Mouse (Mus musculus) midbrain, embryonic 12.5 days (tissue): ENCODE results near the gene Cbx7. TPM values are rescaled to one million over a fixed set of nuclear protein-coding genes. Genes with fewer than 3 reads are reported as not detected.

ENCODE experiments used
- ATAC-seq: fragments of 200-750 bp; cut with Nextera tagmentation; 2 replicates; pipeline ENCODE4 v1.8.0; 2017; ENCODE audit warnings: low read depth, moderate TSS enrichment, moderate library complexity; ENCODE audit not compliant: low FRiP score
- H3K27ac ChIP-seq: fragments of 300-500 bp; sonication (generic); replicated peaks from 2 replicates; pipeline ENCODE4 v1.5.1; 2016; ENCODE audit warnings: mild to moderate bottlenecking
- H3K27me3 ChIP-seq: fragments of 300-500 bp; sonication (generic); 2 replicates; pipeline ENCODE4 v1.6.1; 2016; ENCODE audit warnings: mild to moderate bottlenecking
- H3K36me3 ChIP-seq: fragments of 300-500 bp; sonication (generic); 2 replicates; pipeline ENCODE4 v1.6.1; 2016
- H3K4me1 ChIP-seq: fragments of 300-500 bp; sonication (generic); 2 replicates; pipeline ENCODE4 v1.6.1; 2016
- H3K4me2 ChIP-seq: fragments of 300-500 bp; sonication (generic); replicated peaks from 2 replicates; pipeline ENCODE4 v1.6.1; 2016; ENCODE audit warnings: mild to moderate bottlenecking, moderate library complexity
- H3K4me3 ChIP-seq: fragments of 300-500 bp; sonication (generic); 2 replicates; pipeline ENCODE4 v1.5.1; 2016; ENCODE audit warnings: mild to moderate bottlenecking
- H3K9ac ChIP-seq: fragments of 300-500 bp; sonication (generic); replicated peaks from 2 replicates; pipeline ENCODE4 v1.6.1; 2016; ENCODE audit warnings: mild to moderate bottlenecking, moderate library complexity
- H3K9me3 ChIP-seq: fragments of 300-500 bp; sonication (generic); 2 replicates; pipeline ENCODE4 v1.6.1; 2016; ENCODE audit warnings: mild to moderate bottlenecking
- WGBS: fragments of 180-500 bp; shearing (Covaris S2); methylation state at CpG from one replicate; pipeline ENCODE4 v1.1.7; 2016; 5-methylcytosine and 5-hydroxymethylcytosine counted together
- polyA plus RNA-seq: library from polyadenylated mRNA; unstranded; fragments of >200 nt; fragmentation: Nextera tagmentation; extraction: Ambion mirVana; gene quantifications from 2 replicates; pipeline ENCODE4 v1.2.1, GENCODE M21; 2016

Cbx7 gene
- polyA plus RNA-seq, 1 experiment from 2014 or later: 4.2 TPM

GRCm38 (mm10) chr15:79958418-79958817, 12.5 kb downstream of the Cbx7 start:
- Histone ChIP-seq H3K4me2 (no peak overlapping the region), H3K4me3 (no peak overlapping the region), H3K36me3 (no peaks in the 10 kb centered on the region), H3K9ac (no peak overlapping the region), H3K4me1 (no peaks in the 10 kb centered on the region), H3K9me3 (no peaks in the 10 kb centered on the region), H3K27me3 (no peaks in the 10 kb centered on the region), H3K27ac (no peak overlapping the region)
- no peak for ATAC-seq
- WGBS: 63% methylated on average over 3 of the region's 3 CpGs

DNA sequence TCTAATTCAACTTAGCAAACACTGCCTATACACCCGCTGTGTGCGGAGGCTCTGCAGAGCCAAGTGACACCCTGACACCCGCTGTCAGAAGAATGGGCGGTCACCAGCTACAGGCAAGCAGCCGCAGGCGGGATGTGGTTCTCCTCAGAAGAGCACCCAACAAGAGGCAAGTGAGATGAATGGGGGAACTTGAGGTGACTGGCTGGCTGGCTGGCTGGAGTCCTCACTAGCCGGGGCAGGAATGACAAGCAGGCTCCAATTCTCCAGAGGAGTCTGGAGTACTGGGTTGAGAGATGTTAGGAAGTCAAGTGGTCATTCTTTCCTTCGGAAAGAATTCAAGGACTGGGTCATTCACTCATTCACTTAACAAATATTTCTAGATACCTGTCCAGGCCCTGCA, 14.4 kb downstream of the Cbx7 start:
- ATAC-seq: no peak
- H3K27ac ChIP-seq: no peak overlapping the region
- peaks cover under 1% of the 10 kb centered on the region; the same call in 1 of the 2 replicates for H3K4me1 ChIP-seq
- no peak overlapping the region for H3K9ac ChIP-seq
- no peak overlapping the region for H3K4me3 ChIP-seq
- H3K36me3 ChIP-seq: no peaks in the 10 kb centered on the region
- WGBS: 90% methylated on average over 8 of the region's 8 CpGs
- peaks cover 13% of the 10 kb centered on the region for H3K27me3 ChIP-seq
- H3K4me2 ChIP-seq: no peak overlapping the region
- H3K9me3 ChIP-seq: no peaks in the 10 kb centered on the region

DNA sequence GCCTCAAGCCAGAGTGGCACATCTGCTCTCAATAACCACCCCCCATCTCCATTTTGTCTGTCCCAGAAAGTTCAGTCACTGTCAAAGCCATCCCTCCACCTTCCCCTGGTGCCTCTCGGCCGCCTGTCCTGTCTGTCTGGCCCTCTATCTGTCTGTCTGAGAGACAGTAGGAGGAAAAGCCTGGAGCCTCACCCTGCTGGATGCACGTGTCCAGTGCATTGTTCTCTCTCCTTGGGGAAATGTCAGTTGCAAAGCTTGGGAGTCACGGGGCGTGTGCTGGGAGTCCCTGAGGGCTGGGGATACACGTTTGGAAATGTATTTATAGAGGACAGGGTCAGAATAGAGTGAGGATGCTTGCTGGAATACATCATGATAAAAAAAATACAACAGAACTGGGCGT, 17.4 kb downstream of the Cbx7 start:
- H3K4me2 ChIP-seq: no peak overlapping the region
- WGBS: 71% methylated on average over 7 of the region's 7 CpGs
- H3K36me3 ChIP-seq: no peaks in the 10 kb centered on the region
- H3K9ac ChIP-seq: no peak overlapping the region
- H3K4me3 ChIP-seq: no peak overlapping the region
- no peak overlapping the region for H3K27ac ChIP-seq
- peaks cover 13% of the 10 kb centered on the region for H3K27me3 ChIP-seq
- no peaks in the 10 kb centered on the region for H3K9me3 ChIP-seq
- H3K4me1 ChIP-seq: peaks cover 21% of the 10 kb centered on the region
- no peak for ATAC-seq

DNA sequence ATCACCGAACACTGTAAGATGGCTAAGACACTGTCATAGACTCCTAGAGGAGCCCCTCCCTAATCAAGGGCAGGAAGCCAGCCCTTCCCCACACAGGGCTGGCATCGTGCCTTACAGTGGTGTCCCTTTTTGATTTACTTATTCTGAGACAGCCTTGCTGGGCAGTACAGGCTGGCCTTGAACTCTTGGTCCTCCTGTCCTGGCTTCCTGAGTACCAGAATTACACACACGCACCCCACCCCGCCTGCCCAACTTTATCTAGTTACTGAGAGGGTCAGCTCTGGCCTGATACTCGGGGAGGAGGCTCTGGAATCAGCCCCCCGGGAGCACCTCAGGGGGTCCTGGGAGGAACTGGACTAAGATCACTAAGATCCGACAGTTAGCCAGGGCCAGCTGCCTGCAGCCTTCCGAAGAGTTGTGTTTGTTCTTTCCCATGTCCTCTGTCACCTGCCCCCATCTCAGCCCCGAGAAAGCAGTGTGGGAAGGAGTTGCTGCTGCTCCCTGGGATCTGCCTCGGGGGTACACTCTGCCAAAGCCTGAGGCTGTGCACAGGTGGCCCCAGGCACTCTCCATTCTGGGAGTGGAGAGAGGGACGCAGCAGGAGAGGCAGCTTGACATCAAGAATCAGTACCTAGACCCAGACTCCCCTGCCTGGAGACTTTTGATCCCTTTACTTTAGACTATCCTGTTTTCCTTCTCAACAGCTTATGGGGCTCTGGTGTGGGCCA, 18.3 kb downstream of the Cbx7 start:
- H3K27me3 ChIP-seq: peaks cover 13% of the 10 kb centered on the region

DNA sequence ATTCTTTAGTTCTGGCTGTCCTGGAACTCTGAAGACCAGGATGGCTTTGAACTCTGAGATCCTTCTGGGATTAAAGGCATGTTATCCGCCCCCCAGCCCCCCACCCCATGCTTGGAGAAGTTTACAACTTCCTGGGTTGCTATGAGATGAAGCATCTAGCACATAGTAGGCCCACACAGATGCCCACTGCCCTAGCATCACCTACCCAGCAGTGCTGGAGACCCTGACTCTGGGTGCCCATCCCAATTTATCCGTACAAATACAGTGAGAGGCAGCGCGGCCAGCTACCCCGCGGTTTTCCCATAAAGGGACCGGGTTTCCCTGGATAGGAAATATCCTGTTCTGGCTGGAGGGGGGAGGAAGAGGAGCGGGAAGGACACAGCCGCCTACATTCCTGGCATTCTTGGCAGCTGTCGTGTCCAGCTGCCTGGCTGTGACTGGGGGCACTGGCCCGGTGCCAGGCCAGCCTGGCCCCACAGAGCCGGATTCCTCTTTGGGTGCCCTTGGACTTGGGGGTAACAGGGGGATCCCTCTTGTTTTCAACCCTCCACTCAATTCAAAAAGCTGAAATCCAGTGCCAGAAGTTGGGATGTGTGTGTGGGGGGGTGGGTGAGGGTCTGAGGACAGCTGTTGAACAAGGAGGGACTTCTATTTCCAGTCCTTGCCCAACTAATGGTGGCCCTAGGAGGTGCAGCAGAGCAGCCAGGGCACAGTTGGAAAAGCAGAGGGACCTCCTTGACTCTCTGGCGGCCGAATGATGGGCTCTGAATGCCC, 19.0 kb downstream of the Cbx7 start:
- Histone ChIP-seq H3K4me2 (no peak overlapping the region), H3K36me3 (no peaks in the 10 kb centered on the region), H3K4me1 (peaks cover 21% of the 10 kb centered on the region), H3K9ac (no peak overlapping the region), H3K27ac (0 out of 2 replicates have a peak overlapping the region, but pooled peaks have one; percentile 35), H3K9me3 (no peaks in the 10 kb centered on the region), H3K4me3 (no peak overlapping the region), H3K27me3 (peaks cover 13% of the 10 kb centered on the region)
- WGBS: 62% methylated on average over 14 of the region's 14 CpGs
- no peak for ATAC-seq

More for the DNA sequence above, 18.3 kb downstream of the Cbx7 start:
- H3K9me3 ChIP-seq: no peaks in the 10 kb centered on the region
- no peak overlapping the region for H3K4me2 ChIP-seq
- WGBS: 49% methylated on average over 11 of the region's 11 CpGs
- H3K4me1 ChIP-seq: peaks cover 21% of the 10 kb centered on the region
- no peak overlapping the region for H3K9ac ChIP-seq
- H3K36me3 ChIP-seq: no peaks in the 10 kb centered on the region
- H3K4me3 ChIP-seq: no peak overlapping the region
- 0 out of 2 replicates have a peak overlapping the region, but pooled peaks have one; percentile 12 for H3K27ac ChIP-seq
- no peak for ATAC-seq

GRCm38 (mm10) chr15:79951226-79951625, 19.7 kb downstream of the Cbx7 start:
- peaks cover 21% of the 10 kb centered on the region for H3K4me1 ChIP-seq
- H3K36me3 ChIP-seq: no peaks in the 10 kb centered on the region
- H3K27ac ChIP-seq: peak overlapping the region; percentile 35; the same call in 1 of the 2 replicates
- peak overlapping the region; percentile 28; the same call in 1 of the 2 replicates for H3K9ac ChIP-seq
- H3K27me3 ChIP-seq: peaks cover 13% of the 10 kb centered on the region
- no peak overlapping the region for H3K4me3 ChIP-seq
- no peak for ATAC-seq
- no peaks in the 10 kb centered on the region for H3K9me3 ChIP-seq
- no peak overlapping the region for H3K4me2 ChIP-seq
- 72% methylated on average over 6 of the region's 6 CpGs for WGBS

DNA sequence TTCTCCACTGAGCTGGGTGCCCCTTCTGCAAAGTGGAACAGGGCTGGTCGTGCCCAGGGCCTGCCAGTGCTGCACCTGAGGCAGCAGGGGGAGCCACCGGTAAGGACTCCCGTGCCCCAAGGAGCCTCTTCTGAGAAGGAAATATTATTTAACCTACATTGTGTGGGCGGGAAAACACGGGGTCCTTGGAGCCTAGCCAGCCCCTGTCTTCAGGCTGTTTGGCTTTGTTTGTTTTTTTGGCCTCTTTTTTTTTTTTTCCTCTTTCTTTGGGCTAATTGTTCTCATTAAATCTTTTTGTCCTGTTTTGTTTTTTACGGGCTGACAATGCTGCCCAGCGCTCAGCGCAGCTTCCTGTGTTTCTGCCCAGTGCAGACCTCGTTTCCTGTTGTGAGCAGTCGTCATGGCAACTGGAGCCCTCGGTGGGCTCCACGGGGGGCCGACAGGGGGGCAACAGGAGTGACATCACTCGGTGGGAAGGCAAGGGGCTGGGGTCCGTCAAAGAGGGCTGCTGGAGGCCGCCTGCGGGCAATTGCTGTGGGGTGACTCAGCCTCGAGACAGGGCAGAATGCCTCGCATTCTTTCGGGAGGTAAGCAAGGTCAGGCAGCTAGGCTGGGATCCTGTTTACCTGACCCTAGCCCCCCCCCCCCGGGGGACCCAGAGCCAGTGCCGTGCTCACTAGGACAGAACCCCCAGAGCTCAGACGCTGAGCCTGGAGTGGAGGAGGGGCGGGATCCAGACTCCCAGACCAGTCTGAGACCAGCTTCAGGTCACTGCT, 20.5 kb downstream of the Cbx7 start:
- H3K4me3 ChIP-seq: peak overlapping the region; percentile 35
- no peaks in the 10 kb centered on the region for H3K36me3 ChIP-seq
- H3K4me2 ChIP-seq: peak overlapping the region; percentile 59
- H3K9ac ChIP-seq: peak overlapping the region; percentile 28; the same call in 1 of the 2 replicates
- ATAC-seq: peak; percentile 71
- WGBS: 3% methylated on average over 24 of the region's 24 CpGs
- peak overlapping the region; percentile 35; the same call in 1 of the 2 replicates for H3K27ac ChIP-seq
- H3K27me3 ChIP-seq: peaks cover 13% of the 10 kb centered on the region
- peaks cover 21% of the 10 kb centered on the region for H3K4me1 ChIP-seq
- H3K9me3 ChIP-seq: no peaks in the 10 kb centered on the region

DNA sequence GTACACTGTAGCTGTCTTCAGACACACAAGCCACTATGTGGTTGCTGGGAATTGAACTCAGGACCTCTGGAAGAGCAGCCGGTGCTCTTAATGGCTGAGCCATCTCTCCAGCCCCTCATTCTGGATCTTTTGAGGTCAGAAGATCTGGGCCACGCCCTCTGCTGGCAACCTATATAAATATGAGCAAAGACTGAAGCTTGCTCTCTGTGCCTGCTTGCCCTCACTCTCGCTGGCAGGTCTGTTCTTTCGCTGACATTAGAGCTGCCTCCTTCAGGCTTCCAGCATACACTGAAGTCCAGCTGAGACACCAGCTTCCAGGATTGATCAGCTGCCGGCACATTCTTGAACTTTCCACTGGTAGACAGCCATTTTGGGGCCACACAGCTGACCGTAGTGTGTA, 23.2 kb downstream of the Cbx7 start:
- peaks cover 21% of the 10 kb centered on the region for H3K4me1 ChIP-seq
- no peaks in the 10 kb centered on the region for H3K9me3 ChIP-seq
- no peak overlapping the region for H3K27ac ChIP-seq
- no peak overlapping the region for H3K4me3 ChIP-seq
- ATAC-seq: no peak
- whole genome bisulfite sequencing: 76% methylated on average over 6 of the region's 6 CpGs
- H3K4me2 ChIP-seq: no peak overlapping the region
- H3K36me3 ChIP-seq: no peaks in the 10 kb centered on the region
- H3K27me3 ChIP-seq: peaks cover 21% of the 10 kb centered on the region
- no peak overlapping the region for H3K9ac ChIP-seq

DNA sequence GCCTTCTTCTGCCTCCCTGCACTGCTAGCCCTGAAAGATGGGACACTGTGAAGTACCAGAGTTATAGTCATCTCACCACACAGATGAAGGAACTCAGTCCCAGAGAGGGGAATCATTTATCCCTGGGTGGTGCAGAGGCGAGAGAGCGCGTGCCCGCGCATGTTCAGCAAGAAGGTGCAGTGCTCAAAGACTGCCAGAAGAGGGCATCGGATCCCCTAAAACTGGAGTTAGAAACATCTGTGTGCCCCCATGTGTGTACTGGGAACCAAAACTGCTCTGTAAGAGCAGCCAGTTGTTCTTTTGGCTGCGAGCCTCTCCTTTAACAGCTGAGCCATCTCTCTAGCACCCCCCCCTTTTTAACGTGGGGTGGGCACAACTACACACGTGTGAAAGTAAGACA, 24.1 kb downstream of the Cbx7 start:
- WGBS: 57% methylated on average over 9 of the region's 9 CpGs
- no peak for ATAC-seq
- H3K9me3 ChIP-seq: no peaks in the 10 kb centered on the region
- H3K4me1 ChIP-seq: peaks cover 21% of the 10 kb centered on the region
- no peak overlapping the region for H3K4me2 ChIP-seq
- no peak overlapping the region for H3K27ac ChIP-seq
- peaks cover 12% of the 10 kb centered on the region for H3K27me3 ChIP-seq
- no peaks in the 10 kb centered on the region for H3K36me3 ChIP-seq
- H3K4me3 ChIP-seq: no peak overlapping the region
- no peak overlapping the region for H3K9ac ChIP-seq

GRCm38 (mm10) chr15:79946022-79946421, 24.9 kb downstream of the Cbx7 start:
- no peak overlapping the region for H3K4me3 ChIP-seq
- ATAC-seq: peak; percentile 69; the same call in 1 of the 2 replicates
- H3K4me1 ChIP-seq: peaks cover 16% of the 10 kb centered on the region
- WGBS: 14% methylated on average over 4 of the region's 4 CpGs
- H3K9me3 ChIP-seq: no peaks in the 10 kb centered on the region
- H3K27me3 ChIP-seq: peaks cover 11% of the 10 kb centered on the region
- no peak overlapping the region for H3K4me2 ChIP-seq
- no peak overlapping the region for H3K27ac ChIP-seq
- no peaks in the 10 kb centered on the region for H3K36me3 ChIP-seq
- no peak overlapping the region for H3K9ac ChIP-seq

DNA sequence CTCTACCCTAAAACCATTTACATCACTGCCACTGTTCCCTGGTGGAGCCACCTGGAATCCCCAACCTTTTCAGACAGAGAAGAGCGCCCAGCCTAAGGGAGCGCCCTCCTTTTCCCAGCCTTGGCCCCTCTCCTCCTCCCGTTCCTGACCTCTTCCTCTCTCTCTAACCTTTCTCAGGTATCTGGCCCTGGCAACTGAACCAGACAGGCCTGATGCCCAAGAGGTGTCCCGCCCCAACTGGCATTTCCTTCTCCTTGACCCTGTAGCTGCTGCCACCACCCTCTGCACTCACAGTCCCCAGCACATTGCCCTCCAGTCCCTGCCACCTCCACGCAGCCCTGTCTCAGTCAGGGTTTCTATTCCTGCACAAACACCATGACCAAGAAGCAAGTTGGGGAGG, 26.0 kb downstream of the Cbx7 start:
- WGBS: 79% methylated on average over 5 of the region's 5 CpGs
- no peaks in the 10 kb centered on the region for H3K36me3 ChIP-seq
- no peaks in the 10 kb centered on the region for H3K9me3 ChIP-seq
- ATAC-seq: no peak
- H3K27me3 ChIP-seq: peaks cover 11% of the 10 kb centered on the region
- peaks cover 6% of the 10 kb centered on the region for H3K4me1 ChIP-seq
- H3K4me3 ChIP-seq: no peak overlapping the region
- H3K4me2 ChIP-seq: no peak overlapping the region
- H3K27ac ChIP-seq: no peak overlapping the region
- H3K9ac ChIP-seq: no peak overlapping the region
